Mouse (Mus musculus): ENCODE results near the gene Eaf2.

Eaf2 gene

GRCm38 (mm10) chr16:36770191-36770771 lies 104.5 kb downstream of the Eaf2 start:
- DNase-seq (ENCODE audit: low spot score): no peak

- DNase-seq (ENCODE audit: low spot score): no peak
Measured at GRCm38 (mm10) chr16:36751979-36752378, 122.8 kb downstream of the Eaf2 start.

- no peak for DNase-seq (ENCODE audit: low spot score)
Measured at GRCm38 (mm10) chr16:36747767-36748166, 127.0 kb downstream of the Eaf2 start.

- no peak for DNase-seq (ENCODE audit: low spot score)
Measured at GRCm38 (mm10) chr16:36747068-36747467, 127.7 kb downstream of the Eaf2 start.

GRCm38 (mm10) chr16:36743580-36743979 lies 131.2 kb downstream of the Eaf2 start:
- no peak for DNase-seq (ENCODE audit: low spot score)
